In genomic region chr13:24647444-24647843, GRCm38 (mm10) we compare ENCODE assay signal across 26 mouse cellular contexts.
A peak's percentile ranks its signal among the peaks of the same experiment; 100 is the strongest.
DNase-seq lines count a peak whose midpoint lies in the region; ATAC-seq and TF ChIP-seq lines count a peak whose summit lies in the region.
"Had no signal": no experiment of that assay in that cellular context is flagged by ENCODE, and none has a peak within 500 bp of the region (broad histone marks: within the 10 kb centered on the region; RNA-seq: fewer than 3 reads in every experiment).

No protein-coding gene starts in this region.

- peaks cover 8% of the 10 kb centered on the region; the same call in 1 of the 2 replicates for H3K4me1 ChIP-seq in cortical plate, adult 2 months (ENCODE audit: control insufficient read depth, insufficient read depth, low read length)
- H3K4me1 ChIP-seq: intestine, embryonic 15.5 days had no signal

- TF ChIP-seq CTCF in layer of hippocampus, adult 2 months (conservative IDR thresholded peaks at IDR 0.05): no peak
- TF ChIP-seq CTCF in cortical plate, adult 2 months (IDR thresholded peaks at IDR 0.05; ENCODE audit: extremely low read depth, insufficient read depth, low read length): no peak

- DNase-seq in layer of hippocampus, adult 2 months (ENCODE audit: low spot score in 2 of 2): no peak
- DNase-seq in layer of hippocampus, postnatal 10 days (ENCODE audit: low spot score in 2 of 2): no peak
- no peak for DNase-seq in left cerebral cortex, postnatal 10 days (ENCODE audit: extremely low spot score in 1 of 2, low spot score in 2 of 2)
- no peak for DNase-seq in adrenal gland, adult 8-10 months
- DNase-seq: adrenal gland, postnatal 10 days; adrenal gland, postnatal 36 days; cerebellum, adult 18-20 months; cerebellum, adult 9-10 months; cerebellum, postnatal 14 days; embryo, embryonic 11 days; gastrocnemius, postnatal 10 days; gastrocnemius, postnatal 36 days; heart, adult 18-20 months; heart, postnatal 14 days; heart, postnatal 4 days had no signal

- ATAC-seq in megakaryocyte, adult 5-6 weeks (ENCODE audit: poor library complexity, severe bottlenecking): peak; percentile 62
- ATAC-seq: activated CD4-positive, CD25-positive, alpha-beta regulatory T cell, adult 4 months; forebrain, embryonic 15.5 days; intestine, embryonic 15.5 days had no signal

- TF ChIP-seq POLR2A in cortical plate, adult 2 months (IDR thresholded peaks at IDR 0.05; ENCODE audit: extremely low read depth, insufficient read depth, low read length): no peak

- H3K4me3 ChIP-seq in layer of hippocampus, adult 2 months: no peak overlapping the region
- no peak overlapping the region for H3K4me3 ChIP-seq in cortical plate, adult 2 months (ENCODE audit: insufficient read depth, low read length)
- H3K4me3 ChIP-seq: embryonic facial prominence, embryonic 10.5 days; embryonic facial prominence, embryonic 13.5 days; erythroblast, embryonic 14.5 days; forebrain, embryonic 12.5 days; forebrain, embryonic 15.5 days; heart, embryonic 12.5 days; heart, embryonic 15.5 days; intestine, embryonic 15.5 days had no signal

- H3K27ac ChIP-seq in layer of hippocampus, adult 2 months: peak overlapping the region; percentile 85; the same call in 1 of the 2 replicates
- H3K27ac ChIP-seq in cortical plate, adult 2 months (ENCODE audit: insufficient read depth, low read length): peak overlapping the region; percentile 76; the same call in 1 of the 2 replicates
- H3K27ac ChIP-seq: embryonic facial prominence, embryonic 10.5 days; embryonic facial prominence, embryonic 13.5 days; intestine, embryonic 15.5 days had no signal

- intact Hi-C loops in left cerebral cortex, postnatal 10 days (cut with DNase I): no loop called here
